Mouse (Mus musculus): ENCODE data around the gene Farp1. TPM values are rescaled to one million over a fixed set of nuclear protein-coding genes. Genes with fewer than 3 reads are reported as not detected.

The Farp1 gene
- 9.3 and 12.8 TPM in 2 replicates for total RNA-seq (2023)

GRCm38 (mm10) chr14:121034973-121035662 lies at the start of gene Farp1:
TSS of gene Farp1 (plus strand) at chr14:121035200.

Other genes with a start within 250 kb of the Farp1 start
- 33.3 and 38.1 TPM in 2 replicates for gene Ipo5, start 124.0 kb upstream of the Farp1 start, total RNA-seq (2023)